Mouse (Mus musculus) Patski (cell line): ENCODE measurements around the gene Timm22. TPM values are rescaled to one million over a fixed set of nuclear protein-coding genes. Genes with fewer than 3 reads are reported as not detected.

ENCODE experiments used
- ATAC-seq: fragments of 100-300 bp; one replicate; pipeline ENCODE4 v1.8.0; 2021
- CTCF ChIA-PET: fragments of 350-600 bp; sonication (Branson Sonifier 250); formaldehyde crosslinking; loops from one replicate; lab custom pipeline; 2022; ENCODE audit warnings: inconsistent platforms; lab: Charles Lee
- POLR2A ChIA-PET: fragments of 350-600 bp; sonication (Branson Sonifier 250); formaldehyde crosslinking; loops from one replicate; lab custom pipeline; 2022; ENCODE audit warnings: antibody characterized with exemption, inconsistent platforms; lab: Charles Lee
- DNase-seq: peaks from one replicate; pipeline ENCODE4 v3.0.0-alpha.2; 2011; ENCODE audit warnings: low read depth, low spot score
- H3K27me3 ChIP-seq: fragments of 371-371 bp; one replicate; pipeline ENCODE4 v1.5.1; 2021
- CTCF ChIP-seq: fragments of 100-300 bp; IDR thresholded peaks from one replicate; pipeline ENCODE4 v1.5.1; 2021
- in situ Hi-C: fragments of 300-500 bp; cut with MboI; formaldehyde crosslinking; loops from 3 replicates; pipeline ENCODE4 v1.11.1; 2018; ENCODE audit warnings: low pct_unique_long_range_greater_than_20kb, mixed read lengths
- polyA plus RNA-seq: library from polyadenylated mRNA; unstranded; gene quantifications from one replicate; pipeline ENCODE4 v1.2.3, GENCODE M21; 2021

The Timm22 gene
- polyA plus RNA-seq, 1 experiment from 2014 or later, result 58.6 TPM

DNA sequence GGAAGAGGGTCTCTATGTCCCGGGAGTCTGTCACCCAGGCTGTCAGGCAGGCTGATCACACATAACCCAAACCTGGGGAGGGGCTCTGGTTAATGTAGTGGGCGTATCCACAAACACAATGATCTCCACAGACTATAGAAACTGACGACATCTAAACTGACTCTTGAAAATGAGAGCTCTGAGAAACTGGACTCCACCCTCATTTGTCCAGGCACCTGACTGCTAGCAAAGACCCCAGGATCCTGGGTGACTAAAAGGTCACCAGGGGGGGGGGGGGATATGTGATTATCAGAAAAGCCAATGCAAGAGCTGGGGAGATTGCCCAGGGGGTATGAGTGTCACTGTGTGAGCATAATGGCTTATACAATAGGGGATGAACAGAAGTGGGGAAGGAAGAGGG is 21.0 kb upstream of the Timm22 start:
- no peak for ATAC-seq
- no peaks in the 10 kb centered on the region for H3K27me3 ChIP-seq
- in situ Hi-C loops, result no loop called here
- TF ChIP-seq CTCF, result no peak
- POLR2A ChIA-PET, result no interaction called here
- no peak for DNase-seq
- CTCF ChIA-PET, result interaction anchor here (1.0 to 3.6 kb wide), 3 partner anchors 10 to 69 kb away, joined by 3 to 20 read pairs (median 3); no protein-coding TSS in a partner anchor

DNA sequence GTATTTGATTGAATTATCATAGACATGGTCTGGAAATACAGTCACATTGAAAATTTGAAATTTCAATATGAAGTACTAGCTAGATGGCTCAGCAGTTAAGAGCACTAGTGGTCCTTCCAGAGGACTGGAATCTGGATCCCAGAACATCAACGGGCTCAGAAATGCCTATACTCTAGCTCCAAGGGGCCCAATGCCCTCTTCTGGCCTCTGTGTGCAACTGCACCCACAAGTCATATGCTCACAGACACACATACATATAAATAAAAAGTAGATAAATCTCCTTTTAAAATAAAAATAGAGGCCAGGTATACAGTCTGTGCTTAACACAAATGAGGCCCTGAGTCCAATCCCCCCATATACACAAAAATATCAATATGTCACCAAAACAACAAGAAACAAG is 19.7 kb upstream of the Timm22 start:
- in situ Hi-C loops, result no loop called here
- DNase-seq (no peak), ATAC-seq (no peak)
- H3K27me3 ChIP-seq, result no peaks in the 10 kb centered on the region
- TF ChIP-seq CTCF, result peak; percentile 71
- ChIA-PET POLR2A (interaction anchor here (1.0 to 1.1 kb wide), 2 partner anchors 11 to 12 kb away, joined by 3 to 4 read pairs; partner anchors contain the start of gene Nxn), CTCF (interaction anchor here (1.0 to 3.6 kb wide), 5 partner anchors 8 to 121 kb away, joined by 3 to 20 read pairs (median 4); no protein-coding TSS in a partner anchor)

DNA sequence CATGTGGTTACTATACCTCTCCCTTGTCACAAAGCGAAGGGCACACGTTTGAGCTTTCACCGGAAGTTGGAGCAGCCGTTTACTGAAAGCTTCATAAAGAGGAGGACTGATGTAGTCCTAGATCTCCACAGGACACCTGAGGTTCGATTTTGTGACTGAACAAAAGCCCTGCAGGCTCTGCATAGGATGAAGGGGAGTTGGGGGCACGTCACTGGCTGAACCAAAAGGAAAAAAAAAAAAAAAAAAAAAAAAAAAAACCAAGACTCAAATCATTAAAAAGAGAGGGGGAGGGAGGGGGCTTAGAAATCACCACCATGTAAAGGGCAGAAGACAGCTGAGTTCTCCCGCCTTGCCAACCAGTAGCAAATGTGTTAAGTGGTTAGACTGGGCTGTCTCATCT is 18.0 kb upstream of the Timm22 start:
- ChIA-PET CTCF (interaction anchor here (0.6 to 2.3 kb wide), 4 partner anchors 10 to 123 kb away, joined by 3 to 8 read pairs (median 4); partner anchors contain the start of gene Nxn), POLR2A (interaction anchor here (0.7 to 0.9 kb wide), 2 partner anchors 12 to 91 kb away, joined by 3 to 4 read pairs; no protein-coding TSS in a partner anchor)
- in situ Hi-C loops, result no loop called here
- TF ChIP-seq CTCF, result no peak
- no peaks in the 10 kb centered on the region for H3K27me3 ChIP-seq
- no peak for DNase-seq
- no peak for ATAC-seq

DNA sequence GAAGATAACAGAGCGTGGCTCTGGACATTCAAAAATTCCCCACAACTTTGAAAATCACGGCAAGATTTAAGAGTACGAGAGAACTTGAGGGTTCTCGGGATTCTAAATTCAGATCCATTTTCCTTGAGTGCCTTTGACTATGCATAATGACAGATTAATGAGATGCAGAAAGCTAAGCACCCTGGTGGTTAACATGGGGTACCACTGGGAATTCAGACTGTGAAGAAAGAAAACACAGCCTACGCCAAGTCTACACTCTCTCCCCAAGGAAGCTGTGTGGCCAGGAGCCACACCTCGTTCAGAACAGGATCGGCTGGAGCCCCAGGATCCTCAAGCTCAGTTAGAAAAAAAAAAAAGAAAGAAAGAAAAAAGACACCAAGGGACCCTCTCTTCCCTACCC is 14.2 kb upstream of the Timm22 start:
- ATAC-seq, result no peak
- ChIA-PET CTCF (interaction anchor here (1.2 to 2.0 kb wide), 4 partner anchors 21 to 140 kb away, joined by 3 to 8 read pairs (median 4); no protein-coding TSS in a partner anchor), POLR2A (interaction anchor here (1.1 to 1.7 kb wide), 3 partner anchors 10 to 77 kb away, joined by 3 to 7 read pairs (median 3); no protein-coding TSS in a partner anchor)
- in situ Hi-C loops, result loop anchor here (5.0 kb wide), 1 partner anchor 45 kb away; no protein-coding TSS in a partner anchor
- DNase-seq, result no peak
- H3K27me3 ChIP-seq, result no peaks in the 10 kb centered on the region
- peak; percentile 25 for TF ChIP-seq CTCF

DNA sequence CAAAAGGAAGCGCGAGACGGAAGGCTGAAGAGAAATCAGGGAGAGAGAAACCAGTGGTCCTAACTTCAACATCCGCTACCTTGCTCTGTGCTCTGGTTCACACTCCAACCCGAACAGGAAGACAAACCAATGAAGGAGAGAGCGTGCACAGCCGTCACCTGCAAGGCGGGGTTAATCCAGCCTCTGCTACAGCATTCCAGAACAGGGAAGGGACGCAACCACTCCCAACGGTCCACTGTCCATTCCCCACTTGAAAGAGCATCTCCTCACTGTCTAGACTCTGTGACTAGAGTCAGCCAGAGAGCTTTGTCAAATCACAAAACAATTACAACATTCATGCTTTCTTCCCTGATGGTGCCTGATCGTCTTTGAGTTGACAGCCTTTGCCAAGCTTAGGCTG is 13.8 kb upstream of the Timm22 start:
- ChIA-PET POLR2A (interaction anchor here (1.7 kb wide), 1 partner anchor 18 kb away, joined by 7 read pairs; no protein-coding TSS in a partner anchor), CTCF (interaction anchor here (1.3 to 2.0 kb wide), 3 partner anchors 21 to 140 kb away, joined by 3 to 8 read pairs (median 5); no protein-coding TSS in a partner anchor)
- TF ChIP-seq CTCF, result no peak
- DNase-seq (no peak), ATAC-seq (no peak)
- in situ Hi-C loops, result loop anchor here (5.0 kb wide), 1 partner anchor 46 kb away; no protein-coding TSS in a partner anchor
- no peaks in the 10 kb centered on the region for H3K27me3 ChIP-seq

DNA sequence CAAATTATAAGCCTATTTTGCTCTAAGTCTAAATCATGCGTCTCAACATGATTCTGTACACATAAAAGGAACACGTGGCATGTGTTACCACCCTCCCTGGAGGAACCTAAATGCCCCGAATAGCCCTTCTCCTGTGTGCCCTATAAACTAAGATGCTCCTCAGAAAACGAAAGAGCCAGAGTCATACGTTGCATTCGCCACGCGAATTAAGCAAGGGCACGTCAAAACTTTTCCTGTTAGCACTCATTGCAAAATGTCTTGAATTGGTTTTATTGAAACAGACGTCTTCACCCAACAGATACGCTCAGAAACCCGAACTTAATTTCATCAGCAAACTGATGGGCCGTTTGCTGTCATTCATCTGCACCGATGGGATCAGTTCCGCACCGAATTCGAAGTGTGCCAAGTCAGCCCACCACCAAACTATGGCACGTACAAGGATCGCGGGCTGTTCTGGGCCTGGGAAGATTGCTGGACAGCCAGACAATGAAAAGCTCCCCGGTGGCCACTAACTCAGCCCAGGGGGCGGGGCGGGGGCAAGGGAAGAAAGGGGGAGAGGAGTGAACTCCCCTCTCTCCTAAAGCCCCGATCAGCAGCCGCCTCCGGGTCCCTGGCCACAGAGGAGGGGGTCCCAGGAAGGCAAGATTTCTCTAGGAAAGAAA is 9.0 kb upstream of the Timm22 start:
- TF ChIP-seq CTCF, result no peak
- ATAC-seq (peak; percentile 13), DNase-seq (no peak)
- ChIA-PET CTCF (interaction anchor here (0.9 to 3.1 kb wide), 5 partner anchors 12 to 154 kb away, joined by 3 to 45 read pairs (median 9); partner anchors contain the start of genes Glod4 and Mrm3), POLR2A (interaction anchor here (0.7 to 2.1 kb wide), 10 partner anchors 11 to 1584 kb away, joined by 3 to 8 read pairs (median 4); partner anchors contain the start of genes Glod4 and Mrm3)
- no peaks in the 10 kb centered on the region for H3K27me3 ChIP-seq
- in situ Hi-C loops, result loop anchor here (5.0 kb wide), 1 partner anchor 80 kb away; no protein-coding TSS in a partner anchor

DNA sequence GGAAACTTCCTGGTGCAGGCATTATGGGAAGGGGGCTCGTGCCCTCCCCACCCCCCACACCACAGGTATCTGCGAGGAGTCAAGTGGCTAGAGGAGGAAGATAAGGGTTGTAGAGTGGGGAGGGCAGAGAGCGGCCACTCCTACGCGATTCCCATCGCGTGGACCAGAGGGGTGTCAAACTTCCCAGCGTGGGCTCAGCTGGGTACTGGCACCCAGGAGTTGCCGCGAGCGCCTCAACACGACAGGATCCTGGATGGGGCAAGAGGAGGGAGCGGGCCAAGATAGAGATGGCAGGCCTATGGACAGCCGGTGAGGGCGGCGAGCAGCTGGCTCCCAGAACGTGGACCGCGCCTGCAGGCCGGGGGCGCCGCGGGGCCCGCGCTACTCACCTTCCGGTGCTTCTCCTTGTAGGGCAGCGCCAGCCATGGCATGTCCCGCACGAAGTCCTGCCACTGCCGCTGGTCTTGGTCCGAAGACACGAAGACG is 8.4 kb upstream of the Timm22 start:
- POLR2A ChIA-PET, result interaction anchor here (0.7 to 2.1 kb wide), 14 partner anchors 11 to 1583 kb away, joined by 3 to 8 read pairs (median 4); partner anchors contain the start of genes Glod4 and Mrm3
- no peak for TF ChIP-seq CTCF
- ATAC-seq (peak; percentile 37), DNase-seq (no peak)
- in situ Hi-C loops, result loop anchor here (5.0 kb wide), 1 partner anchor 81 kb away; no protein-coding TSS in a partner anchor
- no peaks in the 10 kb centered on the region for H3K27me3 ChIP-seq
- CTCF ChIA-PET, result interaction anchor here (0.9 to 3.1 kb wide), 10 partner anchors 9 to 155 kb away, joined by 3 to 45 read pairs (median 5); partner anchors contain the start of genes Glod4 and Mrm3

DNA sequence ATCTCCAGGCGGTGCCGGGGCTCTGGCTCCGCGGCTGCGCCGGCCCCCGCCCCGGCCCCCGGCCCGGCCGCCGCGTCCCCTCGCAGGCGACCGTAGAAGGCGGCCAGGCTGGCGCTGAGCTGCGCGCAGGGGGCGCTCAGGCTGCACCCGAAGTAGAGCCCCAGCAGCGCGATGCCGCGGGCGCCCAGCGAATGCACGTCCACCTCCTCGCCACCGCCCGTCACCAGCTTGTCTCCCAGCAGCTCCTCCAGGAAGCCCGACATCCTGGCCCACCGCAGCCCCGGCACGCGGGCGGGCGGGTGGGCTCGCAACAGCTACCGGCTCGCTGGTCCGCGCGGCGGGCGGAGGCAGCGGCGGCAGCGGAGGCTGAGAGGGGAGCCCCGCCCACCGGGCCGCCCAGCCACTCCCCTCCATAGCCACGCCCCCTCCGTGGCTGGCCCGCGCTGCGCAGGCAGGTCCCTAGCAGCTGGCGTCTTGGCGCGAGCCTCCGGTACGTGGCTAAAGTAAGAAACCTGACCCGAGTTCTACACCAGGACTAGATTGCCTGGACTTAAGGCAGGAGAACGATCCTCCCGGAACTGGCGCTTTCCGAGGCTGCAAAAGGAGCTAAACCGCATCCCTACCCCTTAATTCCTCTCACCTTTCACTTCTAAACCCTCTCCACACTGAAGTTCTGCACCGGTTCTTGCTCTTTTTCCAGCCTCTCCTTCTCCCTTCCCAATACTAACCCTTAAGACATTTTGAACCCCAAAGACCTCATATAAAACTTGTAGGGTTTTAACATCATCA is 7.8 kb upstream of the Timm22 start, which contains the start of gene Nxn:
Nxn (minus strand) TSS at position 343 of the 789 bp plus-strand sequence.
- H3K27me3 ChIP-seq, result no peaks in the 10 kb centered on the region
- TF ChIP-seq CTCF, result peak; percentile 66
- ChIA-PET CTCF (interaction anchor here (0.7 to 3.1 kb wide), 15 partner anchors 10 to 155 kb away, joined by 3 to 45 read pairs (median 4); partner anchors contain the start of genes Glod4 and Mrm3), POLR2A (interaction anchor here (1.0 to 2.1 kb wide), 13 partner anchors 12 to 155 kb away, joined by 3 to 8 read pairs (median 4); partner anchors contain the start of genes Glod4 and Mrm3)
- in situ Hi-C loops, result loop anchor here (5.0 kb wide), 1 partner anchor 82 kb away; no protein-coding TSS in a partner anchor
- peak; percentile 80 for ATAC-seq
- no peak for DNase-seq

DNA sequence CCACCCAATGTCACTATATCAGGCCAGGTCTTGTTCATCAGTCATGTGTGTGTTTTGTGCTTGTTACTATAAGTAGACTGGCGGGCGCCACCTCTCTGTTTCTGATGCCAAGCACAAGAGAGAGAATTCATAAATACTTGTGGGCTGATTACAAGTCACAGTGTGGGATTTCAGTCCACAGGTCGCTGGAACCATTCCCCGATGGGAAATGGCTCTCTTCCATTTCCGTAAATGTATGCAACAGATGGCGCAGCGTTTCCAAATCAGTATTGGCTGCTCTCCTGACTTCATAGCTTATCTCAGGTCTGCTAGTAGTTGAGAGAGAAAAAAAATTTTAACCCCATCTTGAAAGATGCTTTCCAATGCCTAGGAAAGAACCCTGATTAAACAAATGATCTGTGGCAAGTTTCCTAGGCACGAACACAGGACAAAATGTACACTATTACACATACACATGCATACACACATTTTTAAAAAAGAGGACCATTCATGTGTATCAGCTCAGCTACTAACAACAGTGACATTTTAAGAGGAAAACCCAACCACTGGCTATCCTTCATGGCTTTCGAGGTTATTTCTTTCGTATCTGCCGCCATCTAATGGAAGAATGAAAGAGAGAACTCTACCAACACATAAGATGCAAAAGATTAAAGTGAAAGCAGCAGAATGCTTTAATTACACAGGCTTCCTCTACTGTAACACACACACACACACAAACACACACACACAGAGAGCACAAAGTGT is 7.0 kb upstream of the Timm22 start:
- in situ Hi-C loops, result loop anchor here (5.0 to 25.0 kb wide), 7 partner anchors 82 to 615 kb away; no protein-coding TSS in a partner anchor
- no peak for DNase-seq
- POLR2A ChIA-PET, result interaction anchor here (1.2 to 2.1 kb wide), 6 partner anchors 31 to 148 kb away, joined by 3 to 7 read pairs (median 4); no protein-coding TSS in a partner anchor

More for the DNA sequence above, 7.0 kb upstream of the Timm22 start:
- CTCF ChIA-PET, result interaction anchor here (0.7 to 3.1 kb wide), 13 partner anchors 10 to 156 kb away, joined by 3 to 45 read pairs (median 4); partner anchors contain the start of genes Glod4 and Mrm3
- peak; percentile 53 for ATAC-seq
- no peaks in the 10 kb centered on the region for H3K27me3 ChIP-seq
- peak; percentile 65 for TF ChIP-seq CTCF
